Mouse (Mus musculus): ENCODE measurements around the gene 1700042G07Rik.

- TF ChIP-seq CTCF (IDR thresholded peaks at IDR 0.05; ENCODE audit: borderline replicate concordance, insufficient read depth, low read length), result no peak
- no peak for TF ChIP-seq POLR2A (IDR thresholded peaks at IDR 0.05; ENCODE audit: low read depth, low read length)
Measured at GRCm38 (mm10) chr4:116150862-116151221, 22.3 kb upstream of the 1700042G07Rik start.
